Mouse (Mus musculus) G1E (cell line): ENCODE data around the gene Pxn. TPM values are rescaled to one million over a fixed set of nuclear protein-coding genes. Genes with fewer than 3 reads are reported as not detected.

Source experiments
- ATAC-seq: 2 replicates; pipeline ENCODE4 v1.8.0; 2016; ENCODE audit warnings: mild to moderate bottlenecking; ENCODE audit not compliant: insufficient number of reproducible peaks, poor library complexity, low FRiP score, severe bottlenecking; ENCODE audit errors: extremely low read depth
- DNase-seq: peaks from one replicate; pipeline ENCODE4 v3.0.0; 2012; ENCODE audit warnings: low spot score
- H3K27me3 ChIP-seq: 2 replicates; pipeline ENCODE4 v1.6.1; 2012; ENCODE audit warnings: mild to moderate bottlenecking, low read length, inconsistent platforms; ENCODE audit not compliant: insufficient read depth
- H3K36me3 ChIP-seq: replicated peaks from 2 replicates; pipeline ENCODE3; 2012; ENCODE audit warnings: mild to moderate bottlenecking, inconsistent platforms
- H3K4me1 ChIP-seq: 2 replicates; pipeline ENCODE4 v1.6.1; 2012; ENCODE audit warnings: low read depth, low read length, inconsistent platforms, mixed read lengths; ENCODE audit not compliant: insufficient read depth
- H3K4me3 ChIP-seq: 2 replicates; pipeline ENCODE4 v1.5.1; 2012; ENCODE audit warnings: low read depth, mild to moderate bottlenecking, inconsistent platforms, low read length, moderate library complexity, mixed read lengths
- H3K9me3 ChIP-seq: replicated peaks from 2 replicates; pipeline ENCODE4 v1.6.1; 2012; ENCODE audit warnings: inconsistent platforms
- CTCF ChIP-seq: IDR thresholded peaks from 2 replicates; pipeline ENCODE4 v1.5.1; 2012; ENCODE audit warnings: low read depth, low read length, inconsistent platforms, mixed read lengths
- GATA1 ChIP-seq: IDR thresholded peaks from 2 replicates; pipeline ENCODE4 v1.6.1; 2012; ENCODE audit warnings: borderline replicate concordance, low read length, inconsistent platforms, mixed read lengths
- GATA2 ChIP-seq: IDR thresholded peaks from 2 replicates; pipeline ENCODE4 v1.6.1; 2012; ENCODE audit warnings: low read depth, low read length, inconsistent platforms, borderline replicate concordance
- POLR2AphosphoS5 ChIP-seq: IDR thresholded peaks from 2 replicates; pipeline ENCODE4 v1.6.1; 2012; ENCODE audit warnings: low read depth, low read length, inconsistent platforms; ENCODE audit not compliant: insufficient replicate concordance
- TAL1 ChIP-seq: conservative IDR thresholded peaks from 2 replicates; pipeline ENCODE4 v1.6.1; 2012; ENCODE audit warnings: low read depth, low read length, inconsistent platforms, mixed read lengths
- polyA plus RNA-seq: library from polyadenylated mRNA; stranded (reverse); fragments of >175 nt; gene quantifications from 2 replicates; pipeline ENCODE4 v1.2.3, GENCODE M21; 2012
- total RNA-seq, 2 experiments: library from RNA; stranded (forward) in 1 of 2; stranded (reverse) in 1 of 2; fragments of 200-1000 nt in 1 of 2; fragments of >200 nt in 1 of 2; fragmentation: Nextera tagmentation in 1 of 2; gene quantifications; 2 replicates each; pipeline ENCODE4 v1.2.3; 2014 to 2017

The Pxn gene
- total RNA-seq (2014; fragmentation: Nextera tagmentation) (17.8 and 25.8 TPM in 2 replicates), total RNA-seq (2017) (12.0 and 14.2 TPM in 2 replicates), polyA plus RNA-seq (62.9 and 63.3 TPM in 2 replicates)

GRCm38 (mm10) chr5:115506454-115507201 lies at the start of gene Pxn:
Pxn (plus strand) TSS chr5:115506676.
- H3K36me3 ChIP-seq, result peaks cover 8% of the 10 kb centered on the region
- TF ChIP-seq CTCF (peak; percentile 70), GATA2 (no peak)
- H3K9me3 ChIP-seq, result 0 out of 2 replicates have a peak, but pooled peaks cover 4% of the 10 kb centered on the region
- DNase-seq (peak; percentile 86), ATAC-seq (peak; percentile 82)
- peaks cover 14% of the 10 kb centered on the region for H3K4me1 ChIP-seq
- peak within 1 kb of the TSS; percentile 93 for H3K4me3 ChIP-seq
- H3K27me3 ChIP-seq, result peaks cover 29% of the 10 kb centered on the region

- no peaks in the 10 kb centered on the region for H3K9me3 ChIP-seq
- H3K27me3 ChIP-seq, result peaks cover 35% of the 10 kb centered on the region
- DNase-seq (no peak), ATAC-seq (no peak)
- TF ChIP-seq POLR2AphosphoS5 (no peak), GATA2 (no peak), GATA1 (no peak), TAL1 (no peak), CTCF (no peak)
- no peaks in the 10 kb centered on the region for H3K4me1 ChIP-seq
- H3K4me3 ChIP-seq, result no peak overlapping the region
- H3K36me3 ChIP-seq, result no peaks in the 10 kb centered on the region
Observed at GRCm38 (mm10) chr5:115458918-115459317, 47.6 kb upstream of the Pxn start.

- DNase-seq, result no peak
Observed at GRCm38 (mm10) chr5:115464408-115465115, 41.9 kb upstream of the Pxn start.

GRCm38 (mm10) chr5:115465642-115466420 lies 40.6 kb upstream of the Pxn start, which contains the start of gene Pla2g1b:
Pla2g1b (plus strand) TSS chr5:115466262.
- no peak for DNase-seq

More at GRCm38 (mm10) chr5:115464408-115465115, 41.9 kb upstream of the Pxn start:
- no peak for ATAC-seq
- no peak overlapping the region for H3K4me3 ChIP-seq
- no peaks in the 10 kb centered on the region for H3K9me3 ChIP-seq
- H3K36me3 ChIP-seq, result no peaks in the 10 kb centered on the region
- H3K4me1 ChIP-seq, result peaks cover 6% of the 10 kb centered on the region
- peaks cover 29% of the 10 kb centered on the region for H3K27me3 ChIP-seq
- TF ChIP-seq CTCF (no peak), GATA1 (no peak), TAL1 (no peak), GATA2 (no peak), POLR2AphosphoS5 (no peak)

GRCm38 (mm10) chr5:115469791-115470190 lies 36.7 kb upstream of the Pxn start:
- TF ChIP-seq GATA1, result no peak
- no peak for TF ChIP-seq GATA2
- ATAC-seq (no peak), DNase-seq (no peak)
- peaks cover 39% of the 10 kb centered on the region for H3K27me3 ChIP-seq
- no peaks in the 10 kb centered on the region for H3K36me3 ChIP-seq
- H3K4me1 ChIP-seq, result peaks cover 12% of the 10 kb centered on the region
- no peak overlapping the region for H3K4me3 ChIP-seq
- H3K9me3 ChIP-seq, result no peaks in the 10 kb centered on the region

More at GRCm38 (mm10) chr5:115465642-115466420, 40.6 kb upstream of the Pxn start, which contains the start of gene Pla2g1b:
- no peaks in the 10 kb centered on the region for H3K9me3 ChIP-seq
- H3K4me1 ChIP-seq, result peaks cover 6% of the 10 kb centered on the region
- no peak for TF ChIP-seq POLR2AphosphoS5
- TF ChIP-seq GATA2, result no peak
- TF ChIP-seq TAL1, result no peak
- no peak for TF ChIP-seq CTCF
- no peak for TF ChIP-seq GATA1
- H3K4me3 ChIP-seq, result no peak within 1 kb of the TSS
- no peak for ATAC-seq
- H3K27me3 ChIP-seq, result peaks cover 34% of the 10 kb centered on the region
- no peaks in the 10 kb centered on the region for H3K36me3 ChIP-seq
